Mouse (Mus musculus): ENCODE measurements at regions not wholly inside any gene's neighbourhood (a gene's known extent, or its start where the extent isn't known, plus 50 kb on each side); places are given as distances from the start of the nearest gene placed in this dataset.

DNA sequence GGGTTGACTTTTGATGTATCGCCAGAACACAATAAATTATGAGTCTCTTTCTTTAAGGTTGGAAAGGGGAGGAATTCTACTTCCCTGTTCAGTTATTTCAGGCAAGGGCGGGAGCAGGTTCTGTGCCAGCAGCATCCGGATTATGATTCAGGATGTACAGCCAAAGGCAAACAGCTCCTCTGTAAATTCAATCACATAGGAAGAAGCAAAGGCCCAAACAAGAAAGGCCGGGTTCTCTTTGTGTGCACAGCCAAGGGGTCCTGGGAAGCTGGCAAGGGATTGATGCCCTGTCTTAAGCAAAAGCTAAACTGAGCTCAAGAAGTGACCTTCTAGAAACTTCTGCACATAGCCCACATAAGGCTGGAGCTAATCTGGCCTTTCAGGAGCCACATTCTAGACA lies 135.9 kb upstream of the Hes1 start:
- no peak overlapping the region for H3K27ac ChIP-seq (ENCODE audit: low read depth, low read length)
- H3K4me1 ChIP-seq (ENCODE audit: control insufficient read depth, insufficient read depth, low read length), result no peaks in the 10 kb centered on the region
- no peak overlapping the region for H3K4me3 ChIP-seq (ENCODE audit: low read depth, low read length)
- no peaks in the 10 kb centered on the region for H3K9me3 ChIP-seq (replicated peaks; ENCODE audit: control insufficient read depth, low read length)
- DNase-seq (ENCODE audit: low spot score) (no peak), ATAC-seq (no peak)
- H3K36me3 ChIP-seq (ENCODE audit: control insufficient read depth, insufficient read depth, low read length), result no peaks in the 10 kb centered on the region
- no peak overlapping the region for H3K9ac ChIP-seq (ENCODE audit: low read length)
- H3K4me2 ChIP-seq (ENCODE audit: low read length), result no peak overlapping the region
- no peaks in the 10 kb centered on the region for H3K27me3 ChIP-seq (replicated peaks; ENCODE audit: control insufficient read depth, insufficient read depth, low read length)
- 86% methylated on average over 4 of the region's 4 CpGs for WGBS

DNA sequence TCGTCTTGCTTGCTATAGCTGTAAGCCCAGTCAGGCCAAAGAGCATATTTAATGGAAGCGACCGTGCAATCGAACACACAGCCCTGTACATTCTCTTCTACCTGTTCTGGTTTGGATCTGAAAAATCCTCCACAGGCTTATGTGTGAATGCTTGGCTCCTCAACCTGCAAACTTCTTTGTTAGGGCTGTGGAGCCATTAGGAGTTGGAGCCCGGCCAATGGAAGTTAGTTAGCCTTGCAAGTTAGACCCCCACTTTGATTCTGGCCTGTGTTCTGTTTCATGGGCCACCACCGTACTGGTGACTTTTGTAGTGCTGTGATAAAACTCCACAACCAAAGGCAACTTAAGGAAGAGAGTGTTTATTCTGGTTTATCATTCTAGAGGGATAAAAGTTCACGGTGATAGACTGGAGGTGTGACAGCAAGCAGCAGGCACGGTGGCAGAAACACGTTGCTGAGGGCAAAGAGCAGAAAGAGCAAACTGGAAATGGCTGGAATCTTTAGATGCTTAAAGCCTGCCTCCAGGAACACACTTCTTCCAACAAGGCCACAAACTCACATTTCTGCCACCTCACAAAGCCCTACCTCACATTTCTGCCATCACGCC lies 132.3 kb upstream of the Hes1 start:
- H3K4me1 ChIP-seq (ENCODE audit: control insufficient read depth, insufficient read depth, low read length), result no peaks in the 10 kb centered on the region
- H3K9me3 ChIP-seq (replicated peaks; ENCODE audit: control insufficient read depth, low read length), result no peaks in the 10 kb centered on the region
- H3K27me3 ChIP-seq (replicated peaks; ENCODE audit: control insufficient read depth, insufficient read depth, low read length), result no peaks in the 10 kb centered on the region
- no peaks in the 10 kb centered on the region for H3K36me3 ChIP-seq (ENCODE audit: control insufficient read depth, insufficient read depth, low read length)
- DNase-seq (ENCODE audit: low spot score), result no peak
- ATAC-seq, result no peak
- H3K9ac ChIP-seq (ENCODE audit: low read length), result no peak overlapping the region
- no peak overlapping the region for H3K27ac ChIP-seq (ENCODE audit: low read depth, low read length)
- no peak overlapping the region for H3K4me3 ChIP-seq (ENCODE audit: low read depth, low read length)
- H3K4me2 ChIP-seq (ENCODE audit: low read length), result no peak overlapping the region
- WGBS, result 75% methylated on average over 10 of the region's 10 CpGs

DNA sequence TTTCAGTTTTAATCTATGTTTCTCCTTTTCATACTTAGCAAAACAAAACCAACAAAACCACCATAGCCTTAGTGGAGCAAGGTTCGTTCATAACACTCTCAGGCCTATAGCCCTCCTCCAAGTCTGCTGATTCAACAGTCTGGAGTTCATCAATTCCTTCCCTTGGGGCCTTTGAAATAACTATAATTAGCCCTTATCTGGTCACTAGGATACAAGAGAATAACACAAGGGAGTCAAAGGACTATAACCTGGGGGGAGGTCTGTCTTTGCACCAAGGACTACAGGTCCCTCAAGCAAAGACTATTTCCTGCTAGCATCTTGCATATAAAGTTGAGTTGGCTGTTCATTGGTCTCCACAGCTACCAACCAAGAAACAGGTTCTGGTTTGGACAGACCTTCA lies 129.5 kb upstream of the Hes1 start:
- H3K36me3 ChIP-seq (ENCODE audit: control insufficient read depth, insufficient read depth, low read length), result no peaks in the 10 kb centered on the region
- no peak overlapping the region for H3K4me3 ChIP-seq (ENCODE audit: low read depth, low read length)
- H3K9ac ChIP-seq (ENCODE audit: low read length), result no peak overlapping the region
- H3K27me3 ChIP-seq (replicated peaks; ENCODE audit: control insufficient read depth, insufficient read depth, low read length), result no peaks in the 10 kb centered on the region
- no peak overlapping the region for H3K27ac ChIP-seq (ENCODE audit: low read depth, low read length)
- no peaks in the 10 kb centered on the region for H3K9me3 ChIP-seq (replicated peaks; ENCODE audit: control insufficient read depth, low read length)
- 73% methylated on average over 1 of the region's 1 CpGs for WGBS
- H3K4me2 ChIP-seq (ENCODE audit: low read length), result no peak overlapping the region
- H3K4me1 ChIP-seq (ENCODE audit: control insufficient read depth, insufficient read depth, low read length), result no peaks in the 10 kb centered on the region
- DNase-seq (ENCODE audit: low spot score), result no peak
- ATAC-seq, result no peak

DNA sequence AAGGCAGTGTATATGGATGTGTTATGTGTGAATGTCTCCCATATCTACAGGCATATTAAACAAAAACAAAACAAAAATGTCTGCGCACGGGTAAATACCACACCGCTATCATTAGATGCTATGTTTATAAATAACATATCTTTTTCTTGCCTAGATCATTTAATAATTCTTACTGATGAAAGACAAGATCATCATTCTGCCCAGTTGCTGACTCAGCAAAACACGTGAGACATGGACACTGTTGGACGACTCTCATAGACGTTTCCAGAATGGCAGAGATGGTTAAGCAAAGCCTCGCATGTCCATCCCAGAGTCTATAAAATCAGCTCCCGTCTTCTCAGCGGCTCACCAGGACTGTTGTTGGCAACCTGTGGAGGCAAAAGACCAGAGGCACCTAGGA lies 125.5 kb upstream of the Hes1 start:
- no peak overlapping the region for H3K4me2 ChIP-seq (ENCODE audit: low read length)
- no peaks in the 10 kb centered on the region for H3K4me1 ChIP-seq (ENCODE audit: control insufficient read depth, insufficient read depth, low read length)
- DNase-seq (ENCODE audit: low spot score) (no peak), ATAC-seq (no peak)
- no peaks in the 10 kb centered on the region for H3K9me3 ChIP-seq (replicated peaks; ENCODE audit: control insufficient read depth, low read length)
- H3K36me3 ChIP-seq (ENCODE audit: control insufficient read depth, insufficient read depth, low read length), result no peaks in the 10 kb centered on the region
- H3K4me3 ChIP-seq (ENCODE audit: low read depth, low read length), result no peak overlapping the region
- no peak overlapping the region for H3K9ac ChIP-seq (ENCODE audit: low read length)
- H3K27ac ChIP-seq (ENCODE audit: low read depth, low read length), result no peak overlapping the region
- no peaks in the 10 kb centered on the region for H3K27me3 ChIP-seq (replicated peaks; ENCODE audit: control insufficient read depth, insufficient read depth, low read length)
- 92% methylated on average over 9 of the region's 9 CpGs for WGBS

DNA sequence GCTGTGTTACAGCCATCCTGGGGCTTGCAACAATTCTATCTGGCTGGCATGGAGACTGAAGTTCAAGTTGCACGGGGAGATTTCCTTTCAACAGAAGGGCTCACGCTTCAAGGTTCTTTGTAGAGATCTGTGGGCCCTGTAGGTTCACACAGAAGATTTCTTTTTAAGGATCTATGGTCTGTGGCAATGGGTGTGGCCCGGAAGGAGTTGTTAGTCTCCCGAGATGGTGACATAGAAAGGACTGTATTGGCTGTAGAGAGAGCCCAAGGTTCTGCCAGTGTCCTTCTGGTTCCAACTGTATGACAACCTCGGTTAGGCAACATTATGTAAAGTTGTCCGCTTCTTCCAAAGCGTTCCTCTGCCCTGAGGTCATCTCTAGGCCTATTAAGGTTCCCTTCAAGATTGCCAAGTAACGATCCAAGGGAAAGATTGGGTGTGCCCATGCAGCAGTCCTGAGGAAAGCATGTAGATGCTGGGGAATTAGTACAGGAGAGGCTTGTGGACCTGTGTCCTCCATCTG lies 124.8 kb upstream of the Hes1 start:
- Histone ChIP-seq H3K4me1 (ENCODE audit: control insufficient read depth, insufficient read depth, low read length) (no peaks in the 10 kb centered on the region), H3K4me3 (ENCODE audit: low read depth, low read length) (no peak overlapping the region), H3K9me3 (replicated peaks; ENCODE audit: control insufficient read depth, low read length) (no peaks in the 10 kb centered on the region), H3K27me3 (replicated peaks; ENCODE audit: control insufficient read depth, insufficient read depth, low read length) (no peaks in the 10 kb centered on the region), H3K9ac (ENCODE audit: low read length) (no peak overlapping the region), H3K27ac (ENCODE audit: low read depth, low read length) (no peak overlapping the region), H3K36me3 (ENCODE audit: control insufficient read depth, insufficient read depth, low read length) (no peaks in the 10 kb centered on the region), H3K4me2 (ENCODE audit: low read length) (no peak overlapping the region)
- no peak for DNase-seq (ENCODE audit: low spot score)
- 91% methylated on average over 8 of the region's 8 CpGs for WGBS
- ATAC-seq, result no peak

DNA sequence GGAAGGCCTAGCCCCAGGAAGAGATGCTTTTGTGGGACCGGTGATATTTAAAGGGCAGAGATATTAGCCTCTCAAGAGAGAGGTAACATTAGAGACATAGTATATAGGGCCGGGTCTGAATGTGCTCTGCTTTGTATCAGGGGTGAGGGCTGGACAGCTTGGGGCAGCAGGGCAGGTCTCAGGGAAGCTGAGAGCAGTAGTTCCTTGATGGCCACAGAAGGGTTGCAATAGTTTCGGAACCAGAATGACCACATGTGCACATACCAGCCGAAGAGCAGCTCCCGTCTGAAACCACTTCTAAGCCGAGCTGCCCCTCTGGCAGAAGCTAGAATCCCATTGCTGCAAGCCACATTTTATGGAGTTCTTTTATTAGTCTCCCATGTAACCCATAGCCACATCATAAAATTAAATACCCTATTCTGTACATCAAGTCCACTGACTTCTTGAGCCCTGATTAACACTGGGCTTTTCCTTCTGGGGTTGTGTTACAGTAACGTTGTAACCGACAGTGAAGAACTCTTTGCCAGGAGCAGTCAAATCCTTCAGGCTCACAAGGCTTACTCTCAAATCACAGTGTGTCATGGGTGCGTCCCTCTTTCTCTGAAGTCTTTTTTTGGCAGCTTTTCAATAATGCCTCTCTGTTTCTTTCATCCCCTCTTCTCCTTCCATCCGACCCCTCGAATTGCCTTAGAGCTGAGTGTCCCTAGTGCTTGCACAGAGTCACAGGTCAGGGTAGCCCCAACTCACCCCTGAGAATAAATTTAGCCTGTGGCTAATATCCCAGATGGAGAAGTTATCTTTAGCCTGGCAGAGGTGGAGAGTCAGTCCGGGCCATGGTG lies 124.1 kb upstream of the Hes1 start:
- no peaks in the 10 kb centered on the region for H3K36me3 ChIP-seq (ENCODE audit: control insufficient read depth, insufficient read depth, low read length)
- 79% methylated on average over 12 of the region's 12 CpGs for WGBS
- no peaks in the 10 kb centered on the region for H3K4me1 ChIP-seq (ENCODE audit: control insufficient read depth, insufficient read depth, low read length)
- no peak overlapping the region for H3K4me3 ChIP-seq (ENCODE audit: low read depth, low read length)
- H3K9me3 ChIP-seq (replicated peaks; ENCODE audit: control insufficient read depth, low read length), result no peaks in the 10 kb centered on the region
- no peaks in the 10 kb centered on the region for H3K27me3 ChIP-seq (replicated peaks; ENCODE audit: control insufficient read depth, insufficient read depth, low read length)
- no peak for ATAC-seq
- no peak overlapping the region for H3K27ac ChIP-seq (ENCODE audit: low read depth, low read length)
- H3K9ac ChIP-seq (ENCODE audit: low read length), result no peak overlapping the region
- no peak overlapping the region for H3K4me2 ChIP-seq (ENCODE audit: low read length)
- DNase-seq (ENCODE audit: low spot score), result no peak

DNA sequence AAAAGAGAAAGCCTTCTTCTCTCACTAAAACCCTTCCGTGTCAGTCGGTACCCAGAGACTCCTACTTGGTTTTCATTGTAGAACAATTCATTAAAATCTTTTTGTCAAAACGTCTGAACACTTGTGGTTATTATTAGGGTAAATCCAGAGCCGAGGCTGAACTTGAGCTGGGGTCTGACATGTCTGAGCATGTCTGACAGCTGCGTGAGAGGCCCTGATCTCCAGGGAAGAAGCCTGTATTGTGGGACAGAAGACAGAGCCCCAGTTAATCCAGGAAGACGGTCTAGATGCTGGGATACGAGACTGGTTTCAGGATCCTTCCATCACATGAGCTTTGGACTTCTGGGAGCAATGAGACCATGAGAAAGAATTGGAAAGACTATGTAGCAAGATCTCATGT lies 122.1 kb upstream of the Hes1 start:
- no peak overlapping the region for H3K9ac ChIP-seq (ENCODE audit: low read length)
- DNase-seq (ENCODE audit: low spot score) (no peak), ATAC-seq (no peak)

DNA sequence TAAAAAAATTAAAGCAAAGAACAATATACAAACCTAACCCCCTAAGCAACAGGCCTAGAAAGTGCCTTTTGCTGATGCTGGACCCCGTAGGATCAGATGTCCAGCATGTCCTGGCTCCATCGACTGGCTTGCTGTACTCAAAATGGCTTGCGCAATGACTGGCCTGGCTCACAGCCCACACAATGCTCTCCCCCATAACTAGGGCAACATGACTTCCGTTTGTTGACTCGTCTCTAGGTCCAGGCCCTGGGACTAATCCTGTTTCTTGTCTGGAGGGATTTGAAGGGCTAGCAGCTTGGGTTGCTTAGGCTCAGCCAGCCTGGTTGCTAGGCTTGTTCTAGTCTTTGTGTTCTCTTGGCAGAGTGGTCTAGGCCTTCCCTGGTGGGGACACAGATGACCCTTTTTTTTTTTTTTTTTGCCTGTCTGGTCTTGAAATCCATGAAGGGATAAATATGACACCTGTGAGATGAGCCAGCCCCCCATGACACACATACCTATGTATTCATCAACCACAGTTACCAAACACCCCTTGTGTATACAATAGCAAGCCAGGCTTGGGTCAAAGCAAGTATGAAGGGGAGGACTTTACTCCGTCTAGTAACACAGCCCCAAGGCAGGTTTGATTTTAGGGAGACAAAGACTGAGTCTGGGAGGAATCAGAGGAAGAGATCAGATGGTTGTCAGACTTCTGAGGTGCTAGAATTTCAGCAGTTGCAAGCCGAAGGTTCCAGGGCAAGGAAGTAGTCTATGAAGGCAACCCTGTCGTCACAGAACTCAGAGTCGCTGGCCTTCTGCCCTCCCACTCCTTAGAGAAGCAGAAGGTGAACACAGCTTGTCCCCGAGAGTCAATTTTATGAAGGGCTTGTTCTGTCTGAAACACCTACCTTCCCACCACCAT lies 120.0 kb upstream of the Hes1 start:
- Histone ChIP-seq H3K27ac (ENCODE audit: low read depth, low read length) (no peak overlapping the region), H3K9ac (ENCODE audit: low read length) (no peak overlapping the region), H3K4me1 (ENCODE audit: control insufficient read depth, insufficient read depth, low read length) (peaks cover 7% of the 10 kb centered on the region), H3K27me3 (replicated peaks; ENCODE audit: control insufficient read depth, insufficient read depth, low read length) (no peaks in the 10 kb centered on the region), H3K36me3 (ENCODE audit: control insufficient read depth, insufficient read depth, low read length) (no peaks in the 10 kb centered on the region), H3K9me3 (replicated peaks; ENCODE audit: control insufficient read depth, low read length) (no peaks in the 10 kb centered on the region), H3K4me2 (ENCODE audit: low read length) (no peak overlapping the region), H3K4me3 (ENCODE audit: low read depth, low read length) (no peak overlapping the region)
- 90% methylated on average over 10 of the region's 10 CpGs for WGBS
- ATAC-seq (no peak), DNase-seq (ENCODE audit: low spot score) (no peak)

More for the DNA sequence above, 122.1 kb upstream of the Hes1 start:
- no peaks in the 10 kb centered on the region for H3K27me3 ChIP-seq (replicated peaks; ENCODE audit: control insufficient read depth, insufficient read depth, low read length)
- no peak overlapping the region for H3K4me2 ChIP-seq (ENCODE audit: low read length)
- no peaks in the 10 kb centered on the region for H3K9me3 ChIP-seq (replicated peaks; ENCODE audit: control insufficient read depth, low read length)
- peaks cover 7% of the 10 kb centered on the region for H3K4me1 ChIP-seq (ENCODE audit: control insufficient read depth, insufficient read depth, low read length)
- no peak overlapping the region for H3K4me3 ChIP-seq (ENCODE audit: low read depth, low read length)
- 64% methylated on average over 7 of the region's 7 CpGs for WGBS
- H3K36me3 ChIP-seq (ENCODE audit: control insufficient read depth, insufficient read depth, low read length), result no peaks in the 10 kb centered on the region
- no peak overlapping the region for H3K27ac ChIP-seq (ENCODE audit: low read depth, low read length)

Measured in forebrain, embryonic 14.5 days (tissue).